Mouse (Mus musculus) naive thymus-derived CD4-positive, alpha-beta T cell, adult 5 months (primary cell): ENCODE data around the gene Adam10. TPM values are rescaled to one million over a fixed set of nuclear protein-coding genes. Genes with fewer than 3 reads are reported as not detected.

ENCODE experiments used
- polyA plus RNA-seq: library from polyadenylated mRNA; unstranded; fragments of 100-300 nt; shearing (Covaris generic); gene quantifications from one replicate; pipeline ENCODE4 v1.2.1, GENCODE M21; 2017

The Adam10 gene
- polyA plus RNA-seq = 62.4 TPM

GRCm38 (mm10) chr9:70678682-70679131 lies at the start of gene Adam10:
TSS of gene Adam10 (plus strand) at chr9:70678997.

GRCm38 (mm10) chr9:70656130-70657007 lies 22.4 kb upstream of the Adam10 start, which contains the start of gene Gm10642:
TSS of gene Gm10642 (plus strand) at chr9:70656251.

GRCm38 (mm10) chr9:70657013-70657967 lies 21.5 kb upstream of the Adam10 start, which contains the start of gene Mindy2:
TSS of gene Mindy2 (minus strand) at chr9:70657174.

Other genes starting within 250 kb of the Adam10 start
- gene Rnf111, start 175.3 kb upstream of the Adam10 start, polyA plus RNA-seq = 53.4 TPM
- gene Sltm, start 136.2 kb upstream of the Adam10 start, polyA plus RNA-seq = 146 TPM
- gene Gm10642, start 22.7 kb upstream of the Adam10 start, polyA plus RNA-seq = 2.6 TPM
- 90.7 TPM for gene Mindy2, start 21.8 kb upstream of the Adam10 start, polyA plus RNA-seq